Comparison of ENCODE assay signal across 8 mouse cellular contexts in genomic region chr17:21383391-21384056, GRCm38 (mm10). TPM values are rescaled to one million over a fixed set of nuclear protein-coding genes. Genes with fewer than 3 reads are reported as not detected.
DNase-seq lines count a peak whose midpoint lies in the region; ATAC-seq and TF ChIP-seq lines count a peak whose summit lies in the region.

Zfp677 (plus strand) TSS chr17:21383748.

- WGBS in forebrain, embryonic 15.5 days, result 8% methylated on average over 20 of the region's 20 CpGs
- WGBS in large intestine, adult 2 months, result 5% methylated on average over 20 of the region's 20 CpGs
- 3% methylated on average over 20 of the region's 20 CpGs for WGBS in liver, postnatal 0 days (ENCODE audit: insufficient replicate concordance)
- 6% methylated on average over 20 of the region's 20 CpGs for WGBS in neural tube, embryonic 13.5 days

- TF ChIP-seq POLR2A in ES-Bruce4 (IDR thresholded peaks at IDR 0.05; ENCODE audit: insufficient read depth, low read length), result no peak

- no peak for TF ChIP-seq EP300 in ES-Bruce4 (IDR thresholded peaks at IDR 0.05; ENCODE audit: insufficient read depth, low read depth, low read length)
- no peak for TF ChIP-seq EP300 in liver, postnatal 0 days (IDR thresholded peaks at IDR 0.05; ENCODE audit: low read depth)

- intact Hi-C loops in heart, postnatal 14 days (cut with DNase I), result loop anchor here (5.0 kb wide), 1 partner anchor 111 kb away; no protein-coding TSS in a partner anchor

- TF ChIP-seq CTCF in ES-Bruce4 (IDR thresholded peaks at IDR 0.05; ENCODE audit: low read depth, low read length), result no peak
- TF ChIP-seq CTCF in liver, postnatal 0 days (IDR thresholded peaks at IDR 0.05; ENCODE audit: low read depth), result peak; percentile 63

- no peaks in the 10 kb centered on the region for H3K9me3 ChIP-seq in ES-Bruce4 (replicated peaks; ENCODE audit: control insufficient read depth, insufficient read depth, low read length, poor library complexity, severe bottlenecking)
- H3K9me3 ChIP-seq in forebrain, embryonic 15.5 days, result no peaks in the 10 kb centered on the region
- H3K9me3 ChIP-seq in liver, postnatal 0 days (ENCODE audit: low read length), result no peaks in the 10 kb centered on the region
- no peaks in the 10 kb centered on the region for H3K9me3 ChIP-seq in neural tube, embryonic 13.5 days

- no peak within 1 kb of the TSS for H3K27ac ChIP-seq in ES-Bruce4 (ENCODE audit: insufficient read depth, low read length)
- H3K27ac ChIP-seq in forebrain, embryonic 15.5 days (replicated peaks), result 0 out of 2 replicates have a peak within 1 kb of the TSS, but pooled peaks have one; percentile 1
- H3K27ac ChIP-seq in liver, postnatal 0 days (ENCODE audit: low read depth), result peak within 1 kb of the TSS; percentile 44; the same call in 1 of the 2 replicates
- 0 out of 2 replicates have a peak within 1 kb of the TSS, but pooled peaks have one; percentile 24 for H3K27ac ChIP-seq in neural tube, embryonic 13.5 days (replicated peaks)

- H3K27me3 ChIP-seq in ES-Bruce4 (ENCODE audit: control insufficient read depth, insufficient read depth, low read length, poor library complexity, severe bottlenecking), result no peaks in the 10 kb centered on the region; the same call in 1 of the 2 replicates
- H3K27me3 ChIP-seq in forebrain, embryonic 15.5 days, result no peaks in the 10 kb centered on the region
- no peaks in the 10 kb centered on the region for H3K27me3 ChIP-seq in liver, postnatal 0 days (ENCODE audit: insufficient read depth, low read length)
- no peaks in the 10 kb centered on the region for H3K27me3 ChIP-seq in neural tube, embryonic 13.5 days

- H3K9ac ChIP-seq in ES-Bruce4 (ENCODE audit: low read depth, poor library complexity, severe bottlenecking), result peak within 1 kb of the TSS; percentile 18; the same call in 1 of the 2 replicates
- H3K9ac ChIP-seq in forebrain, embryonic 15.5 days (replicated peaks), result peak within 1 kb of the TSS; percentile 45
- H3K9ac ChIP-seq in liver, postnatal 0 days (replicated peaks), result peak within 1 kb of the TSS; percentile 57
- H3K9ac ChIP-seq in neural tube, embryonic 13.5 days, result peak within 1 kb of the TSS; percentile 65

- H3K4me1 ChIP-seq in ES-Bruce4 (ENCODE audit: control insufficient read depth, insufficient read depth, low read length), result no peaks in the 10 kb centered on the region
- H3K4me1 ChIP-seq in forebrain, embryonic 15.5 days, result no peaks in the 10 kb centered on the region
- peaks cover 9% of the 10 kb centered on the region for H3K4me1 ChIP-seq in liver, postnatal 0 days (ENCODE audit: insufficient read depth)
- H3K4me1 ChIP-seq in neural tube, embryonic 13.5 days (replicated peaks), result 0 out of 2 replicates have a peak, but pooled peaks cover 9% of the 10 kb centered on the region

- H3K36me3 ChIP-seq in ES-Bruce4 (ENCODE audit: control insufficient read depth, insufficient read depth, low read length, poor library complexity, severe bottlenecking), result no peaks in the 10 kb centered on the region
- H3K36me3 ChIP-seq in forebrain, embryonic 15.5 days, result no peaks in the 10 kb centered on the region
- H3K36me3 ChIP-seq in liver, postnatal 0 days (replicated peaks; ENCODE audit: insufficient read depth, low read length), result no peaks in the 10 kb centered on the region
- no peaks in the 10 kb centered on the region for H3K36me3 ChIP-seq in neural tube, embryonic 13.5 days

- peak; percentile 99 for ATAC-seq in forebrain, embryonic 15.5 days (replicated peaks)
- peak; percentile 99 for ATAC-seq in liver, postnatal 0 days
- ATAC-seq in neural tube, embryonic 13.5 days (ENCODE audit: low read depth), result peak; percentile 99

- peak; percentile 42 for DNase-seq in cerebellum, adult 11-12 months
- peak; percentile 44 to 63 for DNase-seq in heart, postnatal 14 days
- peak; percentile 53 for DNase-seq in large intestine, adult 2 months (ENCODE audit: low read depth, low spot score)
- DNase-seq in liver, postnatal 0 days, result peak; percentile 74
- peak; percentile 40 for DNase-seq in telencephalon, adult 2 months (ENCODE audit: low read depth, low spot score)

- peak within 1 kb of the TSS; percentile 56 for H3K4me3 ChIP-seq in ES-Bruce4 (ENCODE audit: low read depth, low read length)
- H3K4me3 ChIP-seq in forebrain, embryonic 15.5 days, result peak within 1 kb of the TSS; percentile 50
- peak within 1 kb of the TSS; percentile 56 for H3K4me3 ChIP-seq in liver, postnatal 0 days (ENCODE audit: low read depth, low read length)
- peak within 1 kb of the TSS; percentile 50 for H3K4me3 ChIP-seq in neural tube, embryonic 13.5 days

- H3K4me2 ChIP-seq in forebrain, embryonic 15.5 days (replicated peaks), result peak within 1 kb of the TSS; percentile 71
- H3K4me2 ChIP-seq in liver, postnatal 0 days (ENCODE audit: low read depth, low read length), result peak within 1 kb of the TSS; percentile 91
- peak within 1 kb of the TSS; percentile 73 for H3K4me2 ChIP-seq in neural tube, embryonic 13.5 days

RNA-seq across cellular contexts. Expression of gene Zfp677, which starts in this region (rescaled TPM):
- polyA plus RNA-seq in ES-Bruce4 (2011; ENCODE audit: insufficient read depth, insufficient read length, low read depth, missing spikeins), result 7.7 and 8.4 TPM in 2 replicates
- 4.2 and 5.1 TPM in 2 replicates for polyA plus RNA-seq in forebrain, embryonic 15.5 days (2015; fragmentation: Nextera tagmentation; extraction: Ambion mirVana)
- total RNA-seq in heart, postnatal 14 days (2021), result under 1 TPM; 0.60 to 0.71 TPM
- 0.15 and 0.19 TPM in 2 replicates for polyA plus RNA-seq in large intestine, adult 2 months (2012; rRNA removed)
- polyA plus RNA-seq in liver, postnatal 0 days (2015; fragmentation: Nextera tagmentation; extraction: Ambion mirVana), result 0.40 and 0.55 TPM in 2 replicates
- polyA plus RNA-seq in neural tube, embryonic 13.5 days (2015; fragmentation: Nextera tagmentation; extraction: Ambion mirVana), result 4.3 and 5.6 TPM in 2 replicates

Comparison
In these comparisons a context has a peak if more than half of its experiments do, and no peak if none do; other contexts are left out.
1. Peak in DNase-seq in heart, postnatal 14 days; RNA of the gene not detected or under 1 TPM.
2. Peak in DNase-seq in large intestine, adult 2 months; RNA of the gene not detected or under 1 TPM.
3. Peak in DNase-seq, ATAC-seq, H3K4me3 ChIP-seq, H3K27ac ChIP-seq, H3K9ac ChIP-seq and H3K4me2 ChIP-seq in liver, postnatal 0 days; RNA of the gene not detected or under 1 TPM.